Mouse (Mus musculus): ENCODE results near the gene Vezt.
A peak's percentile ranks its signal among the peaks of the same experiment; 100 is the strongest.

Vezt gene

DNA sequence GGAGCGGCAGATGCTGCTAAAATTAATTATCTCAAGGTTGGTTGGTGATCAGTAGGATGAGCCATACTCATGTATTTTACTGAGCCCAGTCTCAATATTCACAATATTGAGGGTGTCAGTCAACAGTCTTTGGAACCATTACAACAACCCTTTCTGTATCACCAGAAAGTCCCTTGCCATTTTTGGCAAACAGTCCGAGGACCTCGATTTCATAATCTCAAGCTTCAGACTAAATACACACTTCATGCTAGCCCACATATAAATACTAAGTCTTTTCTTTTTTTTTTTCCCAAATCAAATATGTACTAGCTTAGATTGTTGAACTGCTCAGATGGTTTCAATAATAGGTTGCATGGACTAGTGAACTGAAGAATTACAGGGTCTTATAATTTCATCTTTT is 84.6 kb downstream of the Vezt start:
- no peak for DNase-seq (ENCODE audit: low spot score in 2 of 2)

GRCm38 (mm10) chr10:93949921-93950320 is 85.7 kb downstream of the Vezt start:
- DNase-seq (ENCODE audit: low spot score in 2 of 2), result no peak

DNA sequence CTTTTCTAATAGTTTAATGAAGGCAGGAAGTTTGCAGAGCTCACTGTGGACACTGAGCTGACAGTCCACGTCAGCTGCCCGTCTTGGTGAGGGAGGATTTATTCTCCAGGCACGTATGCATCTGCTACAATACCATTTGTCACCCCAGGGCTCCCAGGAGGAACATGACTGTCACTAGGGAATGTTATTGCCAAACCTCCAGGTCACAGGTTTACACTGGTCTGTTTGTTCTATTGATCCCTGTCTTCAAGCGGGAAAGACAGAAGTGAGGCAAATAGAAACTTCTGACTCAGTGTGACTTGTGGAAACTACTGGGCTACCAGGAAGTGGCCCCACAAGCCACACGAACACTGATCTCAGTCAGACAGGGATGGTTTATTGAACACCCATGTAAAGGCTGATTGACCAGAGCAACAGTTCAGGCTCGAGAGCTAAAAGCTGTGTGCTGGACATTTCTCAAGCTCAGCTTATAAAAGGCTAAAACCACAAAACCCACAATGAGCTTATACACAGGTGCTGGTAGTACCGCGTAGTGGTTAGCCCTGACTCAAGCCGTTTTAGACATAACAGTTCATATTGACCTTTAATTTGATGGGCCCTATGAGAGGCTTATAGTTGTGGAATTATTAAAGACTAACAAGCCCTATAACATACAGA is 89.6 kb downstream of the Vezt start:
- no peak for DNase-seq (ENCODE audit: low spot score in 2 of 2)

- peak; percentile 54 to 56 for DNase-seq (ENCODE audit: low spot score in 2 of 2)
Measured at GRCm38 (mm10) chr10:93945364-93945763, 90.3 kb downstream of the Vezt start.

GRCm38 (mm10) chr10:93944241-93944640 is 91.4 kb downstream of the Vezt start:
- DNase-seq (ENCODE audit: low spot score in 2 of 2), result no peak

GRCm38 (mm10) chr10:93940279-93940678 is 95.3 kb downstream of the Vezt start:
- DNase-seq (ENCODE audit: low spot score in 2 of 2), result no peak

GRCm38 (mm10) chr10:93939676-93940075 is 95.9 kb downstream of the Vezt start:
- DNase-seq (ENCODE audit: low spot score in 2 of 2), result no peak

DNA sequence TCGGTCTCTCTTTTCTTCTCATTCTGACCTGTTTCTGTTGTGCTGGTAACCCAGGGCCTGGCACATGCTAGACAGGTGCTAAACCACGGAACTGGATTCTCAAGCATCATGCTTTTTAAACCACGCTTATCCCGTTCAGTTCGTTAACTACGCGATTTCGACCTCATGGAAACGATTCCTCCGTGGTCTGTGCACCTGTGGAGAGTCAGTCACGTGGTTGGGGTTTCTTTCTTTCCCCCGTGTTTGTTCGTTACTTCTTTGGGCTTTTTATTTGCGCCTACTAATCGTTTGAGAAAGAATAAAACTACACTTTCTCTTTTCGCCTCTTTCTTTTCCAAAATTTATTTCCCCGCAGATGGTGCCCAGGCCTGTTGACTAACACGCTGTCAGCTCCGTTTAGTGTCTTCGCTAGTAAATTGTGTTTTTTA is 96.8 kb downstream of the Vezt start:
- DNase-seq (ENCODE audit: low spot score in 2 of 2), result no peak

- DNase-seq (ENCODE audit: low spot score in 2 of 2), result peak; percentile 33 to 45
Measured at GRCm38 (mm10) chr10:93933980-93934379, 101.6 kb downstream of the Vezt start.

- DNase-seq (ENCODE audit: low spot score in 2 of 2), result no peak
Measured at GRCm38 (mm10) chr10:93932861-93933260, 102.8 kb downstream of the Vezt start.

DNA sequence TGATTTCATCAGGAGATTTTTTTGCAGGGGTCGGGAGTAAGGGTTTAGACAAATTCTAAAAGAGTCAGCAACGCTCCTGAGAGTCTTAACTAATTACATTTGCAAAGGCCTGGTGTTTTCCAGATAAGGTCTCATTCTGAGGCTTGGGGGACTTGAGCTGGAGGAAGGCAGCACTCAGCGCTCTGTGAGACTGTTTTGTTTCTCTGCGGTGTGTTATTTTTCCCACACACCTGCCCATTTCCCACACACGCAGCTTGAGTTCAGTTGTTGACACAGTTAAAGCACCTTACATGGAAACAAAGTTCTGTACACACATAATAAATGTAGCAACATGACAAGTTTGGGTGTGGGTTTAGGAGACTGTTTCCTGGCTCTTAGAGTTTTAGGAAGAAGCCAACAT is 103.6 kb downstream of the Vezt start:
- DNase-seq (ENCODE audit: low spot score in 2 of 2), result no peak

DNA sequence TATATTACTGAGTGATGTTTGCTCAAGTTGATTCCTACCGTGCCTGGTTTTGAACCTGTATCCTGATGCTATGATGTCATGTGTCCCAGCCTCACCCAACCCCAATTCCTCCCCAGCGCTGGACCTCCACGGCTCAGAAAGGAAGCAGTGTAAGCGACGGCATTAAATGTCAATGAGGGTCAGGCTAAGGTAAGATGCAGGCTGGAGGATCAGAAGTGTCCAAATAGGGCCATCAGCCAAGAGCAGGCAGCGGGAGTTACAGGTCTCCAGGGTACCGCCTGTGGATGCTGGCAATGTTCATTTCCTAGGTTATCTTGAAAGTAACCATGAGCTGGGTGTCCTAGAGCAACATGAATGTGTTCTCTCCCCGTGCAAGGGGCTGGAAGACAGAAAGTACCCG is 104.2 kb downstream of the Vezt start:
- no peak for DNase-seq (ENCODE audit: low spot score in 2 of 2)

DNA sequence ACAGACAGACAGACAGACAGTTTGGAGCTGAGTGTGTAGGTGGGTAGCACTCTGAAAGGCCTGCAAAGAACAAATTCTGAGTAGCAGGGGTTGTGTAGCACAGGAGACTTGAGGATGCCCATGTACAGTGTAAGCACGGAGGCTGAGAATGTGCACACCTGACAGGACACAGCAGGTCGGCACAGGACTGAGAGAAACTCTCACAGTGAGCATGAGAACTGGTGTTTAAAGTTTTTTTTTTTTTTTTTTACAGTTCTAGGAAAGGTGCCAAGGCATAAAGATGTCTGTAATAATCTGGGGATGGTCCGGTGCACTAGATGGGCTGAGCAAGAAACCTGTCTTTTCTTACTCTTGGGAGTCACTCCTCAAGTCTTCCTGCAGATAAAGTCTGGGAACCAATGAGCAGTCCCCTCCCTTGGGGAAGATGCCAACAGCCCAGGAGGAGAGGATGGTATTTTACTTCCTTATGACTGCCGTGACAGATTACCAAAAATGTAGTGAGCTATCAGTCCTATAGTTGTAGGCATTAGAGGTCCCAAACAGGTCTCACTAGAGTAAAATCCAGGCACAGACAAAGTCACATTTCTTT is 105.3 kb downstream of the Vezt start:
- DNase-seq (ENCODE audit: low spot score in 2 of 2), result no peak

- DNase-seq (ENCODE audit: low spot score in 2 of 2), result no peak
Measured at GRCm38 (mm10) chr10:93924666-93925065, 111.0 kb downstream of the Vezt start.

- DNase-seq (ENCODE audit: low spot score in 2 of 2), result no peak
Measured at GRCm38 (mm10) chr10:93921160-93921559, 114.5 kb downstream of the Vezt start.

GRCm38 (mm10) chr10:93919227-93919626 is 116.4 kb downstream of the Vezt start:
- DNase-seq (ENCODE audit: low spot score in 2 of 2), result peak; percentile 47 to 49

DNA sequence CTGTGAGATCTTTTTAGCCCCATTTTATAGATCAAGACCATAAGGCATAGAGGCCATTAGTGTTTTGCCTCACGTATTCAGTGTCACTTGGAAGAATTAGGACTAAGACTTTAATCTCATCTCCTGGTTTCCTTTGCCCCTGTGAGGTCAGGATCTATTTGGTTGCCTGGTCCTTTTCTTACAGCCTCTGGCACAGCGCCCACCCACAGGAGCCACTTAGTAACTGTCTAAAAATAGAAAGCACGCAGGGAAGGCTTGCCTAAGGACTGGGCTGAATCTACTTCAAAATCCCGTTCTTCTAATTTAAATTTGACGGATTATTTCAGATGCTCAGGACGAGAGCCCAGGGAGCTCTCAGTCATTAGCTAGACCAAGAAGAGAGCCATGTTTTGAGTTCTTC is 116.9 kb downstream of the Vezt start:
- peak in 1 of 2 experiments; percentile 29 for DNase-seq (ENCODE audit: low spot score in 2 of 2)

DNA sequence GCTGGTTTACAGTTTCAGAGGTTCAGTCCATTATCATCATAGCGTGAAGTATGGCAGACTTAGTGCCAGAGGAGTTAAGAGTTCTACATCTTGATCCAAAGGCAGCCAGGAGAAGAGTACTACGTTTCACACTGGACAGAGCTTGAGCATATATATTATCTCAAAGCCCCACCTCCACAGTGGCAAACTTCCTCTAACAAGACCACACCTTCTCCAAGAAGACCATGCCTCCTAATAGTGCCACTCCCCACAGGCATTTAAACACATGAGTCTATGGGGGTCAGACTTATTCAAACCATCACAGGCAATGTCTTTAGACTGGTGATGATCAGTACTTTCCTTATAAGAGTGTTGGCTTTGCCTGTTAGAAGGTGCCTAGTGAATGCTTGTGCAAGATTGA is 117.5 kb downstream of the Vezt start:
- no peak for DNase-seq (ENCODE audit: low spot score in 2 of 2)

DNA sequence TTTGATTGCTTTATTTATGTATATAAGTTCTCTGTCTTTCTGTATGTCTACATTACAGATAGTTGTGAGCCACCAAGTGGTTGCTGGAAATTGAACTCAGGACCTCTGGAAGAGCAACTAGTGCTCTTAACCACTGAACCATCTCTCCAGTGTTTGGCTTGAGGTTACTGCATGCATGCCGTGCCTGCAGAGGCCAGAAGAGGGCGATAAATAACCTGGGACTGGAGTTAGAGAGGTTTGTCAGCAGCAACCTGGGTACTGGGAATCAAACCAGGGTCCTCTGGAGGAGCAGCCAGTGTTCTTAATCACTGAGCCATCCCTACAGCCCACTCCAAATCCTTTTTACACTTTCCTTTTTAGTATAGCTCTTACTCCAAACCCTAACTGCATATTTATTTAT is 118.8 kb downstream of the Vezt start:
- DNase-seq (ENCODE audit: low spot score in 2 of 2), result no peak

GRCm38 (mm10) chr10:93915531-93916275 is 119.9 kb downstream of the Vezt start:
- DNase-seq (ENCODE audit: low spot score in 2 of 2), result no peak

- no peak for DNase-seq (ENCODE audit: low spot score in 2 of 2)
Measured at GRCm38 (mm10) chr10:93913525-93913924, 122.1 kb downstream of the Vezt start.

GRCm38 (mm10) chr10:93912917-93913316 is 122.7 kb downstream of the Vezt start:
- no peak for DNase-seq (ENCODE audit: low spot score in 2 of 2)

All from right cerebral cortex, postnatal 10 days (tissue).